Mouse (Mus musculus) spleen, adult 2 months (tissue): Measurements from ENCODE around the gene Tbx18.

Source experiments
- CTCF ChIP-seq: fragments of 200-500 bp; IDR thresholded peaks from 2 replicates; pipeline ENCODE4 v1.5.1; 2011; ENCODE audit warnings: mild to moderate bottlenecking, inconsistent platforms; ENCODE audit not compliant: insufficient read depth, insufficient read length, insufficient replicate concordance; ENCODE audit errors: extremely low read depth
- POLR2A ChIP-seq: fragments of 200-500 bp; IDR thresholded peaks from 2 replicates; pipeline ENCODE4 v1.6.1; 2011; ENCODE audit warnings: low read depth, low read length, inconsistent platforms

- TF ChIP-seq POLR2A: no peak
- no peak for TF ChIP-seq CTCF
These were observed 3.7 kb downstream of the Tbx18 start for GRCm38 (mm10) chr9:87727155-87727953.
